Comparison of ENCODE assay signal across 12 mouse cellular contexts in genomic region chr6:144997229-144997628, GRCm38 (mm10).
A peak's percentile ranks its signal among the peaks of the same experiment; 100 is the strongest.
DNase-seq lines count a peak whose midpoint lies in the region; ATAC-seq and TF ChIP-seq lines count a peak whose summit lies in the region.
"Had no signal": no experiment of that assay in that cellular context is flagged by ENCODE, and none has a peak within 500 bp of the region (broad histone marks: within the 10 kb centered on the region; RNA-seq: fewer than 3 reads in every experiment).

No protein-coding gene starts in this region.

- no peak overlapping the region for H3K4me3 ChIP-seq in gastrocnemius, adult 2 months
- no peak overlapping the region for H3K4me3 ChIP-seq in midbrain, embryonic 14.5 days (replicated peaks; ENCODE audit: low read depth, low read length)
- no peak overlapping the region for H3K4me3 ChIP-seq in midbrain, embryonic 13.5 days (replicated peaks)
- no peak overlapping the region for H3K4me3 ChIP-seq in neural tube, embryonic 15.5 days (replicated peaks)
- H3K4me3 ChIP-seq: limb, embryonic 15.5 days had no signal

- no peak overlapping the region for H3K4me2 ChIP-seq in midbrain, embryonic 14.5 days (ENCODE audit: low read length)
- H3K4me2 ChIP-seq in midbrain, embryonic 13.5 days (replicated peaks) = no peak overlapping the region
- H3K4me2 ChIP-seq in neural tube, embryonic 15.5 days = no peak overlapping the region
- H3K4me2 ChIP-seq: limb, embryonic 15.5 days had no signal

- H3K4me1 ChIP-seq in midbrain, embryonic 14.5 days (ENCODE audit: control insufficient read depth, insufficient read depth, low read length) = no peaks in the 10 kb centered on the region
- no peaks in the 10 kb centered on the region for H3K4me1 ChIP-seq in midbrain, embryonic 13.5 days (replicated peaks)
- H3K4me1 ChIP-seq in neural tube, embryonic 15.5 days = no peaks in the 10 kb centered on the region
- H3K4me1 ChIP-seq: limb, embryonic 15.5 days had no signal

- WGBS in midbrain, embryonic 14.5 days = 86% methylated on average over 3 of the region's 3 CpGs
- WGBS in midbrain, embryonic 13.5 days = 94% methylated on average over 3 of the region's 3 CpGs
- 89% methylated on average over 3 of the region's 3 CpGs for WGBS in neural tube, embryonic 15.5 days

- intact Hi-C loops in gastrocnemius, adult 2 months (cut with DNase I) = no loop called here
- intact Hi-C loops in gastrocnemius, postnatal 36 days (cut with DNase I) = no loop called here

- H3K27me3 ChIP-seq in midbrain, embryonic 14.5 days (ENCODE audit: control insufficient read depth, insufficient read depth, low read length) = no peaks in the 10 kb centered on the region
- no peaks in the 10 kb centered on the region for H3K27me3 ChIP-seq in midbrain, embryonic 13.5 days
- H3K27me3 ChIP-seq in neural tube, embryonic 15.5 days (replicated peaks) = no peaks in the 10 kb centered on the region
- H3K27me3 ChIP-seq: limb, embryonic 15.5 days had no signal

- ATAC-seq in midbrain, embryonic 14.5 days (ENCODE audit: low FRiP score, low TSS enrichment) = no peak
- no peak for ATAC-seq in midbrain, embryonic 13.5 days
- no peak for ATAC-seq in neural tube, embryonic 15.5 days (ENCODE audit: low FRiP score)

- DNase-seq in gastrocnemius, adult 2 months = no peak
- no peak for DNase-seq in gastrocnemius, postnatal 36 days
- DNase-seq in midbrain, embryonic 14.5 days = peak; percentile 55
- peak; percentile 70 for DNase-seq in brain, embryonic 14.5 days (ENCODE audit: low read depth)
- DNase-seq in retina, postnatal 1 day = peak; percentile 37
- no peak for DNase-seq in cerebellum, adult 9-10 months
- DNase-seq: adrenal gland, postnatal 14 days; cerebellum, postnatal 10 days; right cerebral cortex, adult 18-20 months had no signal

- no peak overlapping the region for H3K9ac ChIP-seq in midbrain, embryonic 14.5 days (replicated peaks; ENCODE audit: low read length)
- H3K9ac ChIP-seq in midbrain, embryonic 13.5 days (replicated peaks) = no peak overlapping the region
- no peak overlapping the region for H3K9ac ChIP-seq in neural tube, embryonic 15.5 days (replicated peaks)
- H3K9ac ChIP-seq: limb, embryonic 15.5 days had no signal

- no peaks in the 10 kb centered on the region for H3K9me3 ChIP-seq in midbrain, embryonic 14.5 days (ENCODE audit: control insufficient read depth, low read length)
- H3K9me3 ChIP-seq in midbrain, embryonic 13.5 days = no peaks in the 10 kb centered on the region
- H3K9me3 ChIP-seq in neural tube, embryonic 15.5 days (replicated peaks) = no peaks in the 10 kb centered on the region
- H3K9me3 ChIP-seq: limb, embryonic 15.5 days had no signal

- no peak for TF ChIP-seq POLR2A in brain, embryonic 14.5 days (IDR thresholded peaks at IDR 0.05; ENCODE audit: borderline replicate concordance, extremely low read depth, insufficient read depth, insufficient read length, poor library complexity, severe bottlenecking)

- no peak overlapping the region for H3K27ac ChIP-seq in gastrocnemius, adult 2 months
- H3K27ac ChIP-seq in midbrain, embryonic 14.5 days (replicated peaks; ENCODE audit: low read depth, low read length) = no peak overlapping the region
- H3K27ac ChIP-seq in midbrain, embryonic 13.5 days = no peak overlapping the region
- H3K27ac ChIP-seq in neural tube, embryonic 15.5 days (replicated peaks) = no peak overlapping the region
- H3K27ac ChIP-seq: limb, embryonic 15.5 days had no signal

- peaks cover 41% of the 10 kb centered on the region for H3K36me3 ChIP-seq in midbrain, embryonic 14.5 days (ENCODE audit: control insufficient read depth, insufficient read depth, low read length)
- H3K36me3 ChIP-seq in midbrain, embryonic 13.5 days = peaks cover 43% of the 10 kb centered on the region
- H3K36me3 ChIP-seq in neural tube, embryonic 15.5 days = peaks cover 29% of the 10 kb centered on the region
- H3K36me3 ChIP-seq: limb, embryonic 15.5 days had no signal

- peak; percentile 47 for TF ChIP-seq CTCF in gastrocnemius, adult 2 months (IDR thresholded peaks at IDR 0.05)
- TF ChIP-seq CTCF in brain, embryonic 14.5 days (IDR thresholded peaks at IDR 0.05; ENCODE audit: borderline replicate concordance, extremely low read depth, insufficient read depth, insufficient read length) = peak; percentile 44; the same call in 1 of the 2 replicates

Comparison
In these comparisons a context has a peak if more than half of its experiments do, and no peak if none do; other contexts are left out.
1. DNase-seq: peak in midbrain, embryonic 14.5 days (single experiment), brain, embryonic 14.5 days (single experiment) and retina, postnatal 1 day (single experiment); none in gastrocnemius, adult 2 months (single experiment), gastrocnemius, postnatal 36 days (0 of 2) and cerebellum, adult 9-10 months (single experiment).